Mouse (Mus musculus) liver, embryonic 14.5 days (tissue): Measurements from ENCODE around the gene Gap43.

Source experiments
- CTCF ChIP-seq: IDR thresholded peaks from 2 replicates; pipeline ENCODE4 v1.5.1; 2016; ENCODE audit warnings: antibody characterized with exemption, low read depth, control low read depth
- EP300 ChIP-seq: IDR thresholded peaks from 2 replicates; pipeline ENCODE4 v1.6.1; 2016; ENCODE audit warnings: antibody characterized with exemption, low read depth

DNA sequence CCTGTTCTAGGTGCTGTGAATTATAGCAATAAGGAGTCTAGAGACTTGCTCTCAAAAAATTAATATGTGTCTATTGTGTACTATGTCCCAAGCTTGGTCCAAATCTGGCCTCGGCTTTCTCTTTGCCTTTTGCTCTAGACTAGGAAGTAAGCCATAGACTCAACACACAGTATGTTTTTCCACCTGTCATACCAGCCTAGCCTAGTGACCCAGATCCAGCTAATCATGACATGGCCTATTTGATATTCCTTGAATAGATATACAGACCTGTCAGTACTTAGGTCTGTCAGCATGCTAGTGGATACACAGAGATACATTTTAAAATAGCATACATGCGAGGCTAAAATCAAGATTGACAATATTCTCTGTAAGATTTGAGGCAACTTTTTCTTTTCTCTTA lies 46.4 kb downstream of the Gap43 start:
- no peak for TF ChIP-seq CTCF
- no peak for TF ChIP-seq EP300
